Mouse (Mus musculus) R1 (cell line): ENCODE data around the gene Birc3.
A peak's percentile ranks its signal among the peaks of the same experiment; 100 is the strongest.

Experiments
- DNase-seq: peaks from one replicate; pipeline ENCODE4 v3.0.0-alpha.2; 2018; ENCODE audit warnings: low read depth, low spot score

The Birc3 gene

DNA sequence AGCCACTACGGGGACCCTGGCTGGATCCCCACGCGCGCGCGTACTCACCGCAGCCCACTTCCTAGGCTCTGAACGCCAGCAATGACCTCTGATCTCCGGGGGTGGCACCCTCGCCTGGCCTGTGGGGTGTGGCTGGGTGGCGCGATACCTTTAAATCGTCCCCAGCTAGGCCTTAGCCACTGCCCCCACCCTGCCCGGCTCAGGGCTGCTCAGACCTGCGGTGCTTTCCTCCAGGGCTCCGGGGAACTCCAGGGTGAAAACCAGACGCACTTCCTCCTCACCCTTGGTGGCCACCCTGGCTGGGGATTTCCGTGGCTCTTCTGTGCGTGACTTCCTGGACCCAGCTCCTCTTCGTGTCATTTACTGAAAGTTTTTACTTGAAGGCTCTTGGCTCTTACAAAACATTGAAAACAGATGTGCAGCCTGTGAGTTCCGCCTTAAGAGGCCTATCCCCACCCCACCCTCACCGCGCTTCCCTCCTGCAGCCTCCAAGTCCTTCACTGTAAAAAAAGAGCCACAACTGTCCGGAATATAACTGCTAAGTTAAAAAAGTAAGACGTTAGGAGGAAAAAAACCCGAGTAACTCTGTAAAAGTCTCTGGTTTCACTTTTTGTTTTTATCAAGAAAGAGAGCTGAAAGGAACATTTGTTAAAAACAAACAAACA, at the start of gene Birc3:
Gene Birc3, minus strand, starts transcription at position 412 of the 665 bp plus-strand sequence.
- peak; percentile 66 for DNase-seq

GRCm38 (mm10) chr9:7914925-7915324, 41.9 kb upstream of the Birc3 start:
- peak; percentile 62 for DNase-seq

DNA sequence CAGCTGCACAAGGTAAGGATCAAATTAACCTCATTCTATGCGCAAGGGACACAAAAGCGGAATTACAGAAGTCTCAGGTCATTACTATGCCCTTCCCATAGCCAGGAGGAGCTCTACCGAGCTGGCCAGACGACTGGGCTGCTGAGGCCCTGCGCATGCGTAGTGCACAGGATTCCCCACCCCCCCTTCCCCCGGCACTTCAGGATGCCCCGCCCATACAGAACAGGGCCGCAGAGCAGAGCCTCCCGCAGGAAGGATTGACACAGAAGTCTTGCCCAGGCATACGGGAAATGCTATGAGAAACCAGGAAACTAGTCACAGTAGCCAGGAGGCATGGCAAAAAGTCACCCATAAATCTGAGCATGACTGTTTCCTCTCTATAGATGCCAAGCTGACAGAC, 41.5 kb upstream of the Birc3 start:
- DNase-seq = peak; percentile 93

DNA sequence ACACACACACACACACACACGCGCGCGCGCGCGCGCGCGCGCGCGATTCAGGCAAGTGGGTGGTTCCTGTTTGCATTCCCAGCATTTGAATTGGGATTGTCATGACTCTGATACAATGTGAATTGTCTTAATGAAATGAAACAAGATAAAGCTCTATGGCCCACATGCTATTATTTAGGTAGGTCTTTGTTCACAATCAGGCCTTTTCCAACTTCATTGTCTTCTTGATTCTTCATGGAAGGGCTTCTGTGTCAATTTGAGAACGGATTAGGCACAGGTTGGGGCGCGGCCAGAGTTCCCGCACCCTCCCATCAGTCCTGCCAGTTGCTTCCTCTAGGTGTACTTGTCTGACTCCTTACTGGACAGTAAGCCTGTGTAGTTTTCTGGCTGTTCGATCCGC, 41.0 kb upstream of the Birc3 start:
- DNase-seq = peak; percentile 72

GRCm38 (mm10) chr9:7907351-7907985, 34.5 kb upstream of the Birc3 start:
- DNase-seq = peak; percentile 90

DNA sequence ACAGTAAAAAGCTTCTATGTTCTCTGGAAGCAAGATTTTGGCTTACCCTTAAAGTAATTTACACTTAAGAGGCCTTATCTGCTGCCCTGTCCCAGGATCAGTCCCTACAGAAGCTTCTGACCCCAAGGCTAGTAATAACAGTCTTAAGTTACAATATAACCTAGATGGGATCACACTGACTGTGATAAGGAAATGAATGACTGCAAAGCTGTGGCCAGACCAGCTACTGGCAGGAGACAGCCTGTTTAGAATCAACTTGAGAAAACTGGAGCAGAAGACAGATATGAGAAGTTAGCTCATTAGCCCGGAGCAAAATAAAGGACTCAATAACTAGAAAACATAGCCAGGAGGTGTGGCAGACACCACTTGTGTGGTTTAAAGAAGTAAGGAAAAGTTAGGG, 33.6 kb upstream of the Birc3 start:
- DNase-seq = no peak

- no peak for DNase-seq
These were observed 30.8 kb upstream of the Birc3 start for GRCm38 (mm10) chr9:7903825-7904224.

DNA sequence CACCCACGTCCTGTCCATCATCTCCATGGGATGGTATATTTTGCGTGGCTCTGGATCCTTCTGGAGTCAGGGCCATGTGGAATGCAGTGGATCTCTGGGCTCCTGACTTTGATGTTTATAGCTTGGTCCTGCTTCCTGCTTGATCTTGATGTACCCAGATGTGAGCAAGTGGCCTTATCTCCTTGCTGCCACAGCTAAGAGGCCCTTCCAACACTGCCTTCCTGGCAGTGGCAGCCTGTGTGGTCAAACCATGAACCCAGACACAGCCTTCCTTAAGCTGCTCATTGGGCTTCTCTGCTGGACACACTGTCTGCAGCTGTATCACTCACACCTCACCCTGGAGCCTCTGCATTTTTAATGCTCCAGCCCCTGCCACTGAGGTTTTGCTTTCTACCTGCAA, 30.3 kb upstream of the Birc3 start:
- no peak for DNase-seq

GRCm38 (mm10) chr9:7902311-7902710, 29.3 kb upstream of the Birc3 start:
- DNase-seq = no peak

DNA sequence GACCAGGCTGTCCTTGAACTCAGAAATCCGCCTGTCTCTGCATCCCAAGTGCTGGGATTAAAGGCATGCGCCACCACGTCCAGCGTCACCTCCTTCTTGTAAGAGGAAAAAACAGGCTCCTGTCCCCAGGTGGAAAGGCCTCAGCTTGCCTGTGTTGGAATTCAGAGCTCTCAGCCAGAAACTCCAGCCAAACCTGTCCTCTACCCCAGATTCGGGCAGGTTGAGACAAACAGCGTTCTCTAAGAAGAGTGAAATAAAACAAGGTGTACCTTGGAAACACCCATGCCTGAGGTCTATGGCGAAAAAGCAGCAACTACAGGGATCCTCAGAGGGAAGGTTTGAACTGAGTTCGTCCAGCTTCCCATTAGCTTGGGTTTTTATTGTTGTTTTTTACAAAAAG, 28.0 kb upstream of the Birc3 start:
- DNase-seq = peak; percentile 35

DNA sequence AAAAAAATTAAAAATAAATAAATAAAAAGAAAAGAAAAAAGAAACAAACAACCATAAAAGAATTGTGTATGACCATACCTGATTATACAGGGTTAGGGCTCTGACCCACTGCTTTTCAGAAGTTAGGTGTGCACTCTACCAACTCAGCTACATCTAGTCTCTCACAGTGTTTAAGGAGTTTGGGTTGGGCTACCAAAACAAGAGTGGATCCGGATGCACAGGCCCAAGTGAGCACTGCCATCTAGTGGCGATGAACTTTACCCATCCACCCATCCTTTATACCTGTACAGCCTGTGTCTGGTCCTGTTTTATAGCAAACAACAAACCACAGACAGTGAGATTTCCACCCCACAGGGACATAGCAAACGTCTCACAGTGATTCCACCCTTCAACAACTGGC, 24.5 kb upstream of the Birc3 start:
- DNase-seq = peak; percentile 86

DNA sequence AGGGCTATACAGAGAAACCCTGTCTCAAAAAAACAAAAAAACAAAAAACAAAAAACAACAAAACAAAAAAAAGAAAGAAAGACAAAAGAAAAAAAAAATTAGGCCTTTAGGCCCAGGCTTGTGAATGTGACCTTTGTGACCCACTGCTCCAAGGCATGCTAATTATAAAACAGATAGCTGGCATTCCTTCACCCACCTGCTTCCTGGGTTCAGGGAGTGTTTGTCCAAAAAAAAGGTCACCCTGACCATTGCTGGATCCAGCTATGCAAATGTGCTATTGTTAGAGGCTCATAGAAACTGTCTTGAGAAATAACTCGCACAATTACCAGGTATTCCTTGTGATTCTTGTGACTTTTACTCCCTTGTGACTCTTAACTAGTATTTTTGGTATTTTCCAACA, 18.8 kb upstream of the Birc3 start:
- peak; percentile 74 for DNase-seq

DNA sequence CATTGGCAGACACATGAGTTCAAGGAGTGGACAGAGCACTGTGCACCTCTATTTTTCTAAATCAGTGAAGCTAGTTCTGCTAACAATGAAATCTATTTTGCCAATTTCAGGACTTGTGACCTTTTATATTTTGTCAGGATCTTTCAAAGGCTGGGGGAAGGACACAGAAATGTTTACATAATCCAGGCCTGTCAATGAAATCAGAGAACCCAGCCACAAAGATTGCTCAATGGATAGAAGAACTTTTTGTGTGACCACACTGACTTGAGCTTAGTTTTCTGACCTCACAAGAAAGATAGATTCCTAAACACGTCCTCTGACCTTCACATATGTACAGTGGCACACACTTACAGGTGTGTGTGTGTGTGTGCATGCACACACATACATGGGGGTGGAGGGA, 18.2 kb upstream of the Birc3 start:
- no peak for DNase-seq

DNA sequence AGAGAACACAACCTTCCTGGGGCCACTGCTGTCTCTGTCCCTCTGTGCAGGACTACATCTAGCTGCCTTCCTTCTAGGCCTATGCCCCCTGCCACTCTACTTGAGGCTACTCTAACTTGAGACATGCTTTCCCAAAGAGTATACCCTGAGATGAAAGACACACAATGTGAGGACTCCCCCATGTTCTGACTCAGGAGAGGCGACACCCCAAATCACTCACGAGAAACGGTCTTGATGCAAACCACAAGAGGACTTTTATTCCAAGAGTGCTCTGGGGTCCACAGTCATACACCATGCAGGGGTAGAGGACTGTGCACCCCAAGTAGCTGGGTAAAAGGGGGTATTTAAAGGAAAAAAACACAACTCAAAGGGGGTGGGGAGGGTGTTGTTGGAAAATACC, 11.4 kb upstream of the Birc3 start:
- DNase-seq = no peak

DNA sequence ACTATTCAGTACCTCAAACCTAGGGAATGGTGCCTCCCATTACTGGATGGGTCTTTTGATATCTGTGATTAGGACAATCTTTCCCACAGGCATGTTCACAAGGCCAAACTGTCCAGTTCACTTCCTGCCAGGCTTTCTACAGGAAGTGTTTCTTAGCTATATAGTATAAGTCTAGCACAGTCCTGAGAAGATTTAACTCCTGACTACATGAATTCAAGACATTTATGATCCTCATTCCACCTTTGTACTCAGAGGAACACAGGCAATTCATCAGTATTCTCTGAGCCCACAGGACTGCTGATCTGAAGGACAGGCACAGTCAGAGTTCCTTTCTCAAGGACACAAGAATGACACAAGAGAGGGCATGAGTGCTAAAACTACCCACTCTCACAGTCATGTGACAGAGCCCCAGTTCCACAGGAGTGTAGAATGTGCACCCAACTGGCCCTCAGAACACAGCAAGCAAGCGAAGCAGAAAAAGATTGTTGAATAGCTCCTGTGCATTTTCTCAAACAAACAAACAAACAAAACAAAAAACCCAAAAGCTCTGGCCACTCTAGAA, 9.4 kb upstream of the Birc3 start:
- DNase-seq = no peak

- DNase-seq = peak; percentile 61
These were observed 675 bp upstream of the Birc3 start for GRCm38 (mm10) chr9:7873511-7874211.

- DNase-seq = peak; percentile 74
These were observed 777 bp downstream of the Birc3 start for GRCm38 (mm10) chr9:7872044-7872774.

GRCm38 (mm10) chr9:7871316-7872043, 1.5 kb downstream of the Birc3 start:
- peak; percentile 34 for DNase-seq

GRCm38 (mm10) chr9:7870556-7871315, 2.2 kb downstream of the Birc3 start:
- DNase-seq = no peak

GRCm38 (mm10) chr9:7868838-7869491, 4.0 kb downstream of the Birc3 start:
- no peak for DNase-seq
